Mouse (Mus musculus) B cell, adult 62 days (primary cell): Measurements from ENCODE around the gene Fbxw7. TPM values are rescaled to one million over a fixed set of nuclear protein-coding genes. Genes with fewer than 3 reads are reported as not detected.

ENCODE experiments used
- total RNA-seq: library from RNA; stranded (reverse); gene quantifications from 4 replicates; pipeline ENCODE4 v1.2.4, GENCODE M21; 2023

The Fbxw7 gene
- total RNA-seq, result 31.2 to 36.3 TPM (median 35.2 TPM) in 4 replicates

GRCm38 (mm10) chr3:84814762-84815381 is at the start of gene Fbxw7:
Fbxw7 (plus strand) TSS chr3:84815268.

Other genes with a start within 250 kb of the Fbxw7 start
- gene Arfip1, start 232.6 kb upstream of the Fbxw7 start, total RNA-seq, result 30.6 to 33.9 TPM (median 31.1 TPM) in 4 replicates
- gene Tigd4, start 221.7 kb upstream of the Fbxw7 start, total RNA-seq, result not detected in 4 replicates
- 35.9 to 48.8 TPM (median 41.4 TPM) in 4 replicates for gene Tmem154, start 149.1 kb upstream of the Fbxw7 start, total RNA-seq